Mouse (Mus musculus) neural tube, embryonic 11.5 days (tissue): ENCODE measurements at regions not wholly inside any gene's neighbourhood (a gene's known extent, or its start where the extent isn't known, plus 50 kb on each side); places are given as distances from the start of the nearest gene placed in this dataset.

ENCODE experiments used
- ATAC-seq: fragments of 200-750 bp; cut with Nextera tagmentation; 2 replicates; pipeline ENCODE4 v1.8.0; 2017; ENCODE audit warnings: moderate number of reproducible peaks, mild to moderate bottlenecking, moderate TSS enrichment, moderate library complexity; ENCODE audit not compliant: insufficient read depth, low FRiP score, low TSS enrichment
- DNase-seq: peaks from one replicate; pipeline ENCODE4 v3.0.0-alpha.2; 2015; ENCODE audit warnings: low spot score
- H3K27ac ChIP-seq: fragments of 300-500 bp; sonication (generic); 2 replicates; pipeline ENCODE4 v1.5.1; 2014; ENCODE audit warnings: low read depth, mild to moderate bottlenecking, low read length
- H3K27me3 ChIP-seq: fragments of 300-500 bp; sonication (generic); 2 replicates; pipeline ENCODE4 v1.6.1; 2014; ENCODE audit warnings: mild to moderate bottlenecking, low read length, mixed read lengths; ENCODE audit not compliant: control insufficient read depth, insufficient read depth
- H3K36me3 ChIP-seq: fragments of 300-500 bp; sonication (generic); 2 replicates; pipeline ENCODE4 v1.6.1; 2014; ENCODE audit warnings: mild to moderate bottlenecking, low read length, moderate library complexity, mixed read lengths; ENCODE audit not compliant: control insufficient read depth, insufficient read depth
- H3K4me1 ChIP-seq: fragments of 300-500 bp; sonication (generic); 2 replicates; pipeline ENCODE4 v1.6.1; 2014; ENCODE audit warnings: low read length, mixed read lengths; ENCODE audit not compliant: control insufficient read depth, insufficient read depth
- H3K4me2 ChIP-seq: fragments of 300-500 bp; sonication (generic); 2 replicates; pipeline ENCODE4 v1.6.1; 2014; ENCODE audit warnings: low read depth, mild to moderate bottlenecking, moderate library complexity
- H3K4me3 ChIP-seq: fragments of 300-500 bp; sonication (generic); 2 replicates; pipeline ENCODE4 v1.5.1; 2014; ENCODE audit warnings: low read depth, low read length
- H3K9ac ChIP-seq: fragments of 300-500 bp; sonication (generic); 2 replicates; pipeline ENCODE4 v1.6.1; 2014; ENCODE audit warnings: mild to moderate bottlenecking, low read length
- H3K9me3 ChIP-seq: fragments of 300-500 bp; sonication (generic); 2 replicates; pipeline ENCODE4 v1.6.1; 2016; ENCODE audit warnings: low read length; ENCODE audit not compliant: control insufficient read depth
- WGBS: fragments of 180-500 bp; shearing (Covaris S2); extraction: QIAGEN DNeasy Blood & Tissue Kit; methylation state at CpG from one replicate; pipeline ENCODE4 v1.1.7; 2014; 5-methylcytosine and 5-hydroxymethylcytosine counted together

GRCm38 (mm10) chr2:137924576-137924975 is 331.8 kb upstream of the Btbd3 start:
- WGBS: 86% methylated on average over 2 of the region's 2 CpGs
- no peaks in the 10 kb centered on the region for H3K9me3 ChIP-seq
- H3K27ac ChIP-seq: no peak overlapping the region
- no peaks in the 10 kb centered on the region for H3K4me1 ChIP-seq
- ATAC-seq (no peak), DNase-seq (no peak)
- no peak overlapping the region for H3K4me2 ChIP-seq
- no peak overlapping the region for H3K4me3 ChIP-seq
- no peaks in the 10 kb centered on the region for H3K27me3 ChIP-seq
- H3K9ac ChIP-seq: no peak overlapping the region
- H3K36me3 ChIP-seq: no peaks in the 10 kb centered on the region

DNA sequence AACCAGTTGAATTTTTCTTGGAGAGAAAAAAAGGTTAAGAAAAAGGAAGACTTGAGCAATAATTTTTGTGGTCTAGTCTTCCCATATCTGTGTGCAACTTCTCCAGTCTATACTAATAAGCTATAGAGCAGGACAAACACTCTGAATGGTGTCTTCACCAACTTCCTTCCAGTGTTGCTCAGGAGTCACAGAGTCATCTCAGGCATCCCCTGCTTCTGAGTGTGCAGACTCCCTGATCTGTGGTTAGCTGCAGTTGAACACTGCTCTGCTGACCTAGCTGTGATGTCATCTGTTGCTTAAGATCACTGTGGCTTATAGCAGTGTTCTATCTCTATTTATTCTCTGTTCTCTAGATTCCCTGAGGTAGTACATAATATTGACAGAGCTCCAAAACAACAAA is 357.9 kb upstream of the Btbd3 start:
- no peak overlapping the region for H3K4me2 ChIP-seq
- H3K27ac ChIP-seq: no peak overlapping the region
- DNase-seq: no peak
- no peak overlapping the region for H3K4me3 ChIP-seq
- no peak overlapping the region for H3K9ac ChIP-seq
- ATAC-seq: no peak
- H3K36me3 ChIP-seq: no peaks in the 10 kb centered on the region
- H3K4me1 ChIP-seq: no peaks in the 10 kb centered on the region
- no peaks in the 10 kb centered on the region for H3K9me3 ChIP-seq
- H3K27me3 ChIP-seq: no peaks in the 10 kb centered on the region

DNA sequence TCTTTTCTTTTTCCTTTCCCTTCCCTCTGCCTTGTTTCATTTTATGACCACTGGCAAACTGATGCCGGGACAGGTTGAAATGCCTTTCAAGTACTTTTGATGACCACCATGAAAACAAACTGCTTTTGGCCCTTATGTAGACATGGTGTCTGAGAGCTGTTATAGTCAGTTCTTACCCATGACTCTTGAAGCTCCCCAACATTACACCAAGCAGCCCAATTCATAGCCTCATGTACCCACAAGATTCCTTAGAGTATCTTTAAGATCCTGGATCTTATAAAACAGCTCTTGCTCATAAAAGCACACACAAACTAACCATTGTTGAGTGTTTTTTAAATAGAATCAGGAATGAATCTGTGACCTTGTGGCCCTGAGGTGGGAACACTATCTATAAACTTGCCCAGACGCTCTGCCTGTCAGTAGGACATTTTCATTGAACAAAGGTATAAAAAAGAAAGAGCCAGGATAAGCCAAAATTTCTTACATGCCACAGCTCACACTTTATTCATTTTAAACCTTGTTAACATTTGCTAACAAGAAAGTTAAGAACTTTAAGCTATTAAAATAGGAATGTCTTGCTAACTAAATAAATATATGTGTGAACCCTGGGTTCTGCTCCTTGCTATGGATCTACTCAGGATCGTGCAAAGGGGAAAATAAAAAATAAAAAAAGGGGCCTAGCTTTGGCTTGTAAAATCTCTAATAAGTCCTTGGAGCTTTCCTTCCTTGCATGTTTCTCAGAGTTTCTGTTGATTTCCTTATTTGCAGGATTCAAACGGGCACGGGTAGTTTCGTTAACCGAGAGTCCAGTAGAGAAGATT is 375.9 kb upstream of the Btbd3 start:
- DNase-seq (no peak), ATAC-seq (no peak)
- Histone ChIP-seq H3K4me2 (no peak overlapping the region), H3K27me3 (no peaks in the 10 kb centered on the region), H3K9ac (no peak overlapping the region), H3K9me3 (no peaks in the 10 kb centered on the region), H3K36me3 (no peaks in the 10 kb centered on the region), H3K27ac (no peak overlapping the region), H3K4me3 (no peak overlapping the region), H3K4me1 (no peaks in the 10 kb centered on the region)
- 89% methylated on average over 7 of the region's 7 CpGs for WGBS

DNA sequence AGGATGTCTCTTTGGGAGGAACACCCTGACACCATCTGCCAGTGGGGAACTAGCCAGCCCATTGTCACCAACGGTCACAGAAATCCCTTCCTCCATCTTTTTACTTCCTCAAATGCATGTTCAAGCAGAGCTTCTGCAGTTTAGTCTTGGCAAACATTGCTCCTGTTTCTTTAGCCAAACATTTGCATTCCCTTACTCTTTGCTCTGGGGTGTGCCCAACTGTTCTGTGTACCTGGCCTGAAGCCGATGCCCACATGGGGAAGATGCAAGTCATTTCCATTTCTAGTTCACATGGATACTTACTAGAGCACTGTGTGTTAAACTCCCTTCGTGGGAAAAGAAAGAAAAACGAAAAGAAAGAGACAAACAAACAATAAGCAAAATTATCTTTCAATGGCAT is 386.7 kb upstream of the Btbd3 start:
- WGBS: 84% methylated on average over 4 of the region's 4 CpGs
- H3K36me3 ChIP-seq: no peaks in the 10 kb centered on the region

DNA sequence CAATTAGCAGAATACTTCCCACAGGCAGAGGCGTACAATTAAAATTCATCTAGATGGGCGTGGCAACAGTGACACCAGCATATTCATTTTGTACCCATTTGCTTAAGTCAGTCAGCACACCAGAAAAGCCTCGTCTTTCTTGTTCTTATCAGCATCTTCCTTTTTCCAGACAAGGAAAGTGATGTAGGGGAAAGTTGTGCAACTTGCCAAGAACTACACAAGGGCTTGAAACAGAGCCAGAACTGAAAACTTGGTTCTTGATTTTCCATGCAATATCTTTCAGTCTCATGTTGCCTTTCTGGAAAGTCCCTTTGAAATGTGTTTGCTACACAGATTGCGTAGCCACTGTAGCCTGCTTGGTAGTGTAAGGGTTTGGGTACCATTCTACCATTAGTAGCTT is 401.9 kb upstream of the Btbd3 start:
- H3K4me3 ChIP-seq: no peak overlapping the region
- H3K27ac ChIP-seq: no peak overlapping the region
- H3K9me3 ChIP-seq: no peaks in the 10 kb centered on the region
- no peak overlapping the region for H3K4me2 ChIP-seq
- no peak for ATAC-seq
- no peaks in the 10 kb centered on the region for H3K4me1 ChIP-seq
- 89% methylated on average over 4 of the region's 4 CpGs for WGBS
- H3K27me3 ChIP-seq: no peaks in the 10 kb centered on the region
- H3K36me3 ChIP-seq: no peaks in the 10 kb centered on the region
- H3K9ac ChIP-seq: no peak overlapping the region
- no peak for DNase-seq

More for the DNA sequence above, 386.7 kb upstream of the Btbd3 start:
- H3K27me3 ChIP-seq: no peaks in the 10 kb centered on the region
- ATAC-seq (no peak), DNase-seq (no peak)
- no peak overlapping the region for H3K4me2 ChIP-seq
- H3K4me1 ChIP-seq: no peaks in the 10 kb centered on the region
- H3K4me3 ChIP-seq: no peak overlapping the region
- H3K9me3 ChIP-seq: no peaks in the 10 kb centered on the region
- H3K27ac ChIP-seq: no peak overlapping the region
- H3K9ac ChIP-seq: no peak overlapping the region

GRCm38 (mm10) chr2:137853399-137854259 is 402.7 kb upstream of the Btbd3 start:
- H3K4me2 ChIP-seq: no peak overlapping the region
- no peak overlapping the region for H3K9ac ChIP-seq
- H3K4me1 ChIP-seq: no peaks in the 10 kb centered on the region
- H3K27me3 ChIP-seq: no peaks in the 10 kb centered on the region
- no peaks in the 10 kb centered on the region for H3K9me3 ChIP-seq
- DNase-seq: no peak
- 64% methylated on average over 10 of the region's 10 CpGs for WGBS
- no peak overlapping the region for H3K27ac ChIP-seq
- no peaks in the 10 kb centered on the region for H3K36me3 ChIP-seq
- no peak for ATAC-seq
- no peak overlapping the region for H3K4me3 ChIP-seq

GRCm38 (mm10) chr2:137847901-137848300 is 408.5 kb upstream of the Btbd3 start:
- H3K27me3 ChIP-seq: no peaks in the 10 kb centered on the region
- DNase-seq: no peak
- no peaks in the 10 kb centered on the region for H3K4me1 ChIP-seq
- H3K9ac ChIP-seq: no peak overlapping the region
- H3K27ac ChIP-seq: no peak overlapping the region
- ATAC-seq: no peak
- H3K9me3 ChIP-seq: no peaks in the 10 kb centered on the region
- 79% methylated on average over 2 of the region's 2 CpGs for WGBS
- H3K36me3 ChIP-seq: no peaks in the 10 kb centered on the region
- H3K4me2 ChIP-seq: no peak overlapping the region
- H3K4me3 ChIP-seq: no peak overlapping the region

- Histone ChIP-seq H3K9ac (no peak overlapping the region), H3K4me2 (no peak overlapping the region), H3K27me3 (no peaks in the 10 kb centered on the region), H3K27ac (no peak overlapping the region), H3K4me1 (no peaks in the 10 kb centered on the region), H3K9me3 (no peaks in the 10 kb centered on the region), H3K36me3 (no peaks in the 10 kb centered on the region), H3K4me3 (no peak overlapping the region)
- ATAC-seq (no peak), DNase-seq (no peak)
- WGBS: 87% methylated on average over 8 of the region's 8 CpGs
Observed at GRCm38 (mm10) chr2:137827814-137828374, 428.5 kb upstream of the Btbd3 start.
